24 mouse cellular contexts compared by ENCODE assay signal in genomic region chr17:28707136-28707627, GRCm38 (mm10). TPM values are rescaled to one million over a fixed set of nuclear protein-coding genes. Genes with fewer than 3 reads are reported as not detected.
DNase-seq lines count a peak whose midpoint lies in the region; ATAC-seq and TF ChIP-seq lines count a peak whose summit lies in the region.
"Had no signal": no experiment of that assay in that cellular context is flagged by ENCODE, and none has a peak within 500 bp of the region (broad histone marks: within the 10 kb centered on the region; RNA-seq: fewer than 3 reads in every experiment).

No protein-coding gene starts in this region.

- H3K4me2 ChIP-seq in intestine, embryonic 14.5 days (ENCODE audit: low read length) = no peak overlapping the region
- no peak overlapping the region for H3K4me2 ChIP-seq in intestine, embryonic 15.5 days (replicated peaks)
- no peak overlapping the region for H3K4me2 ChIP-seq in forebrain, embryonic 16.5 days (ENCODE audit: low read length)
- H3K4me2 ChIP-seq: forebrain, embryonic 12.5 days; heart, embryonic 12.5 days; hindbrain, embryonic 12.5 days; lung, embryonic 14.5 days; neural tube, embryonic 12.5 days had no signal

- H3K27me3 ChIP-seq in intestine, embryonic 14.5 days (replicated peaks; ENCODE audit: control insufficient read depth, insufficient read depth, low read length) = no peaks in the 10 kb centered on the region
- no peaks in the 10 kb centered on the region for H3K27me3 ChIP-seq in intestine, embryonic 15.5 days (replicated peaks)
- H3K27me3 ChIP-seq in forebrain, embryonic 16.5 days (replicated peaks; ENCODE audit: control insufficient read depth, insufficient read depth, low read length) = no peaks in the 10 kb centered on the region
- H3K27me3 ChIP-seq: forebrain, embryonic 12.5 days; heart, embryonic 12.5 days; hindbrain, embryonic 12.5 days; neural tube, embryonic 12.5 days; Patski had no signal

- DNase-seq in intestine, embryonic 14.5 days (ENCODE audit: low spot score) = no peak
- peak; percentile 69 for DNase-seq in 416B (ENCODE audit: low read depth)
- DNase-seq in right cerebral cortex, postnatal 14 days = no peak
- no peak for DNase-seq in frontal cortex, postnatal 14 days (ENCODE audit: low spot score in 2 of 2)
- DNase-seq: adrenal gland, postnatal 14 days; cerebellum, adult 11 months; cerebellum, postnatal 10 days; heart, postnatal 14 days; kidney, adult 11 months; left cerebral cortex, postnatal 4 days; liver; lung, embryonic 14.5 days; thymus, postnatal 25 days had no signal

- H3K4me1 ChIP-seq in intestine, embryonic 14.5 days (replicated peaks; ENCODE audit: control insufficient read depth, insufficient read depth, low read length) = peaks cover 25% of the 10 kb centered on the region
- H3K4me1 ChIP-seq in intestine, embryonic 15.5 days (replicated peaks) = peaks cover 33% of the 10 kb centered on the region
- peaks cover 64% of the 10 kb centered on the region for H3K4me1 ChIP-seq in bone marrow macrophage, adult 2 months (ENCODE audit: control insufficient read depth, insufficient read depth, low read length)
- H3K4me1 ChIP-seq in forebrain, embryonic 16.5 days (replicated peaks; ENCODE audit: control insufficient read depth, insufficient read depth, low read length) = peaks cover 3% of the 10 kb centered on the region; the same call in 1 of the 2 replicates

- no peak overlapping the region for H3K27ac ChIP-seq in intestine, embryonic 14.5 days (ENCODE audit: low read depth)
- no peak overlapping the region for H3K27ac ChIP-seq in intestine, embryonic 15.5 days
- peak overlapping the region; percentile 99 for H3K27ac ChIP-seq in bone marrow macrophage, adult 2 months (ENCODE audit: insufficient read depth, low read depth, low read length)
- no peak overlapping the region for H3K27ac ChIP-seq in forebrain, embryonic 16.5 days (ENCODE audit: low read length)
- H3K27ac ChIP-seq: forebrain, embryonic 12.5 days; hindbrain, embryonic 12.5 days; kidney, postnatal 0 days; left cerebral cortex, adult 2 months; neural tube, embryonic 12.5 days had no signal

- TF ChIP-seq POLR2A in bone marrow macrophage, adult 2 months (IDR thresholded peaks at IDR 0.05; ENCODE audit: borderline replicate concordance, low read depth, low read length) = no peak

- no peaks in the 10 kb centered on the region for H3K9me3 ChIP-seq in intestine, embryonic 14.5 days (ENCODE audit: control insufficient read depth, low read length)
- H3K9me3 ChIP-seq in intestine, embryonic 15.5 days = no peaks in the 10 kb centered on the region
- no peaks in the 10 kb centered on the region for H3K9me3 ChIP-seq in forebrain, embryonic 16.5 days (ENCODE audit: control insufficient read depth, low read length)
- H3K9me3 ChIP-seq: forebrain, embryonic 12.5 days; heart, embryonic 12.5 days; hindbrain, embryonic 12.5 days; neural tube, embryonic 12.5 days had no signal

- H3K9ac ChIP-seq in intestine, embryonic 14.5 days (ENCODE audit: low read length) = 0 out of 2 replicates have a peak overlapping the region, but pooled peaks have one; percentile 1
- no peak overlapping the region for H3K9ac ChIP-seq in intestine, embryonic 15.5 days
- H3K9ac ChIP-seq in forebrain, embryonic 16.5 days (replicated peaks; ENCODE audit: low read depth, low read length) = no peak overlapping the region
- H3K9ac ChIP-seq: forebrain, embryonic 12.5 days; heart, embryonic 12.5 days; hindbrain, embryonic 12.5 days; lung, embryonic 14.5 days; neural tube, embryonic 12.5 days had no signal

- 93% methylated on average over 3 of the region's 3 CpGs for WGBS in intestine, embryonic 14.5 days
- 89% methylated on average over 3 of the region's 3 CpGs for WGBS in intestine, embryonic 15.5 days
- WGBS in forebrain, embryonic 16.5 days = 85% methylated on average over 3 of the region's 3 CpGs

- no peaks in the 10 kb centered on the region for H3K36me3 ChIP-seq in intestine, embryonic 14.5 days (ENCODE audit: control insufficient read depth, insufficient read depth, low read length)
- no peaks in the 10 kb centered on the region for H3K36me3 ChIP-seq in intestine, embryonic 15.5 days
- H3K36me3 ChIP-seq in forebrain, embryonic 16.5 days (ENCODE audit: control insufficient read depth, insufficient read depth) = no peaks in the 10 kb centered on the region
- H3K36me3 ChIP-seq: forebrain, embryonic 12.5 days; hindbrain, embryonic 12.5 days; neural tube, embryonic 12.5 days had no signal

- no peak overlapping the region for H3K4me3 ChIP-seq in intestine, embryonic 14.5 days (ENCODE audit: low read depth, low read length)
- no peak overlapping the region for H3K4me3 ChIP-seq in intestine, embryonic 15.5 days (replicated peaks)
- H3K4me3 ChIP-seq in bone marrow macrophage, adult 2 months (ENCODE audit: insufficient read depth, low read length) = no peak overlapping the region
- H3K4me3 ChIP-seq in forebrain, embryonic 16.5 days (replicated peaks; ENCODE audit: low read length) = no peak overlapping the region
- H3K4me3 ChIP-seq: forebrain, embryonic 12.5 days; heart, embryonic 12.5 days; hindbrain, embryonic 12.5 days; left cerebral cortex, adult 2 months; neural tube, embryonic 12.5 days had no signal

- no peak for ATAC-seq in intestine, embryonic 14.5 days (replicated peaks; ENCODE audit: low FRiP score, low TSS enrichment, low read depth)
- ATAC-seq in intestine, embryonic 15.5 days = no peak
- peak; percentile 34; the same call in 1 of the 2 replicates for ATAC-seq in megakaryocyte, adult 5-6 weeks (ENCODE audit: poor library complexity, severe bottlenecking)
- ATAC-seq in forebrain, embryonic 16.5 days = no peak
- ATAC-seq: Patski had no signal

- TF ChIP-seq CTCF in bone marrow macrophage, adult 2 months (IDR thresholded peaks at IDR 0.05; ENCODE audit: low read depth, low read length) = no peak

RNA-seq across cellular contexts. Expression of gene Mapk14, which starts 16.1 kb away (rescaled TPM):
- polyA plus RNA-seq in intestine, embryonic 14.5 days (2014; fragmentation: Nextera tagmentation; extraction: Ambion mirVana) = 60.7 and 62.6 TPM in 2 replicates
- 42.4 and 45.5 TPM in 2 replicates for polyA plus RNA-seq in intestine, embryonic 15.5 days (2015; fragmentation: Nextera tagmentation; extraction: Ambion mirVana)
- polyA plus RNA-seq in bone marrow macrophage, adult 2 months (2012; ENCODE audit: insufficient read depth, insufficient read length, missing spikeins) = 192 and 195 TPM in 2 replicates
- total RNA-seq in megakaryocyte, adult 5-6 weeks (2015) = 163 and 164 TPM in 2 replicates
- 143 and 160 TPM in 2 replicates for total RNA-seq in megakaryocyte, adult 5-6 weeks (2017)
- 27.2 and 27.8 TPM in 2 replicates for polyA plus RNA-seq in forebrain, embryonic 16.5 days (2015; fragmentation: Nextera tagmentation; extraction: Ambion mirVana)

RNA-seq across cellular contexts. Expression of gene Slc26a8, which starts 17.1 kb away (rescaled TPM):
- polyA plus RNA-seq in intestine, embryonic 14.5 days (2014; fragmentation: Nextera tagmentation; extraction: Ambion mirVana) = 0.35 and 0.55 TPM in 2 replicates
- polyA plus RNA-seq in intestine, embryonic 15.5 days (2015; fragmentation: Nextera tagmentation; extraction: Ambion mirVana) = 0.11 and 0.20 TPM in 2 replicates
- 0.95 TPM in 1 of 2 replicates, not detected in the other for polyA plus RNA-seq in bone marrow macrophage, adult 2 months (2012; ENCODE audit: insufficient read depth, insufficient read length, missing spikeins)
- total RNA-seq in megakaryocyte, adult 5-6 weeks (2015) = 0.52 and 0.58 TPM in 2 replicates
- 0.33 TPM in 1 of 2 replicates, not detected in the other for total RNA-seq in megakaryocyte, adult 5-6 weeks (2017)
- 1.2 and 3.4 TPM in 2 replicates for polyA plus RNA-seq in forebrain, embryonic 16.5 days (2015; fragmentation: Nextera tagmentation; extraction: Ambion mirVana)

RNA-seq across cellular contexts. Expression of gene AC170998.1, which starts 18.7 kb away (rescaled TPM):
- polyA plus RNA-seq in intestine, embryonic 14.5 days (2014; fragmentation: Nextera tagmentation; extraction: Ambion mirVana) = 4.0 and 4.7 TPM in 2 replicates
- polyA plus RNA-seq in intestine, embryonic 15.5 days (2015; fragmentation: Nextera tagmentation; extraction: Ambion mirVana) = 2.1 and 2.4 TPM in 2 replicates
- 4.0 and 11.4 TPM in 2 replicates for polyA plus RNA-seq in bone marrow macrophage, adult 2 months (2012; ENCODE audit: insufficient read depth, insufficient read length, missing spikeins)
- 5.9 and 8.8 TPM in 2 replicates for total RNA-seq in megakaryocyte, adult 5-6 weeks (2015)
- total RNA-seq in megakaryocyte, adult 5-6 weeks (2017) = 1.4 and 3.7 TPM in 2 replicates
- 0.43 and 3.5 TPM in 2 replicates for polyA plus RNA-seq in forebrain, embryonic 16.5 days (2015; fragmentation: Nextera tagmentation; extraction: Ambion mirVana)
